ENCODE assay signal across 19 mouse cellular contexts in genomic region chr10:68101251-68101650, GRCm38 (mm10).
DNase-seq lines count a peak whose midpoint lies in the region; ATAC-seq and TF ChIP-seq lines count a peak whose summit lies in the region.
"Had no signal": no experiment of that assay in that cellular context is flagged by ENCODE, and none has a peak within 500 bp of the region (broad histone marks: within the 10 kb centered on the region; RNA-seq: fewer than 3 reads in every experiment).

No protein-coding gene starts in this region.

- ATAC-seq in heart, embryonic 12.5 days (ENCODE audit: insufficient number of reproducible peaks, low FRiP score), result no peak
- ATAC-seq in hindbrain, embryonic 11.5 days (ENCODE audit: low FRiP score), result no peak
- ATAC-seq: forebrain, embryonic 15.5 days; intestine, postnatal 0 days had no signal

- no peaks in the 10 kb centered on the region for H3K27me3 ChIP-seq in heart, adult 2 months (ENCODE audit: control insufficient read depth, insufficient read depth, low read length)
- no peaks in the 10 kb centered on the region for H3K27me3 ChIP-seq in heart, embryonic 12.5 days (replicated peaks)
- H3K27me3 ChIP-seq in hindbrain, embryonic 11.5 days (ENCODE audit: control insufficient read depth, insufficient read depth, low read length), result no peaks in the 10 kb centered on the region
- H3K27me3 ChIP-seq: forebrain, embryonic 15.5 days; hindbrain, embryonic 15.5 days had no signal

- no peak overlapping the region for H3K9ac ChIP-seq in heart, adult 2 months (ENCODE audit: low read depth, low read length)
- H3K9ac ChIP-seq in heart, embryonic 12.5 days, result no peak overlapping the region
- H3K9ac ChIP-seq in hindbrain, embryonic 11.5 days (ENCODE audit: low read depth, low read length), result no peak overlapping the region
- H3K9ac ChIP-seq: forebrain, embryonic 15.5 days; hindbrain, embryonic 15.5 days had no signal

- WGBS in heart, adult 2 months, result 37% methylated on average over 4 of the region's 4 CpGs
- WGBS in heart, embryonic 12.5 days, result 72% methylated on average over 4 of the region's 4 CpGs
- 86% methylated on average over 4 of the region's 4 CpGs for WGBS in hindbrain, embryonic 11.5 days

- TF ChIP-seq EP300 in heart, adult 2 months (IDR thresholded peaks at IDR 0.05; ENCODE audit: insufficient read depth, low read depth, low read length), result no peak

- TF ChIP-seq POLR2A in heart, adult 2 months (IDR thresholded peaks at IDR 0.05; ENCODE audit: insufficient read depth, low read depth, low read length), result no peak
- no peak for TF ChIP-seq POLR2A in embryonic fibroblast, embryonic 13.5 days (IDR thresholded peaks at IDR 0.05; ENCODE audit: low read depth, low read length)

- H3K4me1 ChIP-seq in heart, adult 2 months (ENCODE audit: control insufficient read depth, insufficient read depth, low read length), result peaks cover 26% of the 10 kb centered on the region
- H3K4me1 ChIP-seq in heart, embryonic 12.5 days (replicated peaks), result peaks cover 28% of the 10 kb centered on the region
- H3K4me1 ChIP-seq in embryonic fibroblast, embryonic 13.5 days (ENCODE audit: control insufficient read depth, insufficient read depth, low read length), result peaks cover 18% of the 10 kb centered on the region
- peaks cover 3% of the 10 kb centered on the region; the same call in 1 of the 2 replicates for H3K4me1 ChIP-seq in hindbrain, embryonic 11.5 days (replicated peaks; ENCODE audit: control insufficient read depth, insufficient read depth, low read length)

- intact Hi-C loops in heart, adult 2 months (cut with DNase I), result no loop called here

- no peak for DNase-seq in heart, adult 2 months
- no peak for DNase-seq in layer of hippocampus, adult 2 months (ENCODE audit: low spot score in 2 of 2)
- DNase-seq in layer of hippocampus, postnatal 25 days (ENCODE audit: extremely low spot score in 1 of 2, low spot score in 1 of 2), result no peak
- peak; percentile 62 for DNase-seq in brain, adult 2 months (ENCODE audit: low read depth, low spot score)
- DNase-seq in adrenal gland, adult 8-10 months, result no peak
- DNase-seq in hindbrain, embryonic 11.5 days (ENCODE audit: low spot score), result no peak
- DNase-seq: adrenal gland, postnatal 10 days; cerebellum, adult 18-20 months; cerebellum, postnatal 10 days; gastrocnemius, postnatal 25 days; heart, postnatal 14 days had no signal

- H3K27ac ChIP-seq in heart, adult 2 months, result peak overlapping the region; percentile 24
- H3K27ac ChIP-seq in heart, embryonic 12.5 days (ENCODE audit: poor library complexity, severe bottlenecking), result no peak overlapping the region
- peak overlapping the region; percentile 82 for H3K27ac ChIP-seq in layer of hippocampus, adult 2 months
- peak overlapping the region; percentile 67 for H3K27ac ChIP-seq in embryonic fibroblast, embryonic 13.5 days (ENCODE audit: insufficient read depth, low read length)
- no peak overlapping the region for H3K27ac ChIP-seq in hindbrain, embryonic 11.5 days (ENCODE audit: low read depth, low read length)
- H3K27ac ChIP-seq: embryonic facial prominence, embryonic 10.5 days; forebrain, embryonic 15.5 days; hindbrain, embryonic 10.5 days; hindbrain, embryonic 15.5 days had no signal

- no peak overlapping the region for H3K4me2 ChIP-seq in heart, embryonic 12.5 days
- H3K4me2 ChIP-seq in hindbrain, embryonic 11.5 days (replicated peaks; ENCODE audit: low read depth, low read length), result no peak overlapping the region
- H3K4me2 ChIP-seq: forebrain, embryonic 15.5 days; hindbrain, embryonic 15.5 days had no signal

- H3K4me3 ChIP-seq in heart, adult 2 months, result no peak overlapping the region
- no peak overlapping the region for H3K4me3 ChIP-seq in heart, embryonic 12.5 days
- no peak overlapping the region for H3K4me3 ChIP-seq in layer of hippocampus, adult 2 months
- no peak overlapping the region for H3K4me3 ChIP-seq in embryonic fibroblast, embryonic 13.5 days (ENCODE audit: insufficient read depth, low read length)
- H3K4me3 ChIP-seq in hindbrain, embryonic 11.5 days (ENCODE audit: low read depth, low read length), result no peak overlapping the region
- H3K4me3 ChIP-seq: embryonic facial prominence, embryonic 10.5 days; erythroblast, embryonic 14.5 days; forebrain, embryonic 15.5 days; hindbrain, embryonic 10.5 days; hindbrain, embryonic 15.5 days had no signal

- no peaks in the 10 kb centered on the region for H3K9me3 ChIP-seq in heart, embryonic 12.5 days (replicated peaks)
- no peaks in the 10 kb centered on the region for H3K9me3 ChIP-seq in hindbrain, embryonic 11.5 days (ENCODE audit: control insufficient read depth, low read length)
- H3K9me3 ChIP-seq: embryonic facial prominence, embryonic 10.5 days; forebrain, embryonic 15.5 days; hindbrain, embryonic 10.5 days; hindbrain, embryonic 15.5 days had no signal

- peaks cover 1% of the 10 kb centered on the region; the same call in 1 of the 2 replicates for H3K79me2 ChIP-seq in heart, adult 2 months (replicated peaks; ENCODE audit: control insufficient read depth, insufficient read depth, low read length)

- H3K36me3 ChIP-seq in heart, adult 2 months (ENCODE audit: control insufficient read depth, insufficient read depth, low read length), result peaks cover 59% of the 10 kb centered on the region
- H3K36me3 ChIP-seq in heart, embryonic 12.5 days, result peaks cover 46% of the 10 kb centered on the region
- peaks cover 9% of the 10 kb centered on the region for H3K36me3 ChIP-seq in hindbrain, embryonic 11.5 days (ENCODE audit: control insufficient read depth, insufficient read depth, low read length)

- TF ChIP-seq CTCF in heart, adult 2 months (IDR thresholded peaks at IDR 0.05), result no peak
- TF ChIP-seq CTCF in layer of hippocampus, adult 2 months (conservative IDR thresholded peaks at IDR 0.05), result no peak
- no peak for TF ChIP-seq CTCF in embryonic fibroblast, embryonic 13.5 days (IDR thresholded peaks at IDR 0.05; ENCODE audit: borderline replicate concordance, insufficient read depth, low read length)

Comparison
In these comparisons a context has a peak if more than half of its experiments do, and no peak if none do; other contexts are left out.
1. H3K27ac ChIP-seq: peak in heart, adult 2 months (single experiment), layer of hippocampus, adult 2 months (single experiment) and embryonic fibroblast, embryonic 13.5 days (single experiment); none in heart, embryonic 12.5 days (single experiment) and hindbrain, embryonic 11.5 days (single experiment).